Mouse (Mus musculus) megakaryocyte, embryonic 14.5 days (primary cell): Measurements from ENCODE around the gene Mid1ip1.

Experiments used
- FLI1 ChIP-seq: IDR thresholded peaks from 2 replicates; pipeline ENCODE4 v1.6.1; 2012; ENCODE audit warnings: low read length, inconsistent platforms, mixed read lengths
- GATA1 ChIP-seq: IDR thresholded peaks from 3 replicates; pipeline ENCODE4 v1.6.1; 2012; ENCODE audit warnings: mixed read lengths, low read length, inconsistent platforms, borderline replicate concordance

DNA sequence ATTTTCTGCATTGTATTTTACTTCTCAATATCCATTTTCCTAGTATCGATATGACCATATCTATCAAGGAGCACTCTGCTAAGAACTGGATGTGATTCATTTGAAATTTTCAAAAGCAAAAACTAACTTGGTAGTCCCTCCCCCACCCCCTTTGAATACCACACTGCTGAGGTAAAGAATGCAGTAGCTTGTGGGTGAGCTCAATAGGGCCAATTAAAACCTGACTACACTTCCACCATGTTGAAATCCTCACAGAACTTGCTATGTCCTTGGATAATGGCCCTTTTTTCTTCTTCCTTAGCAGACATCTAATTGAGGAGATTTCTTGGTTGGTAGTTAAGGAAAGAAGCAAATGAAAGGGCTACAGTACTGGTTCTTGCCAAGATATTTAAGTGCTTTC lies 9.8 kb downstream of the Mid1ip1 start:
- TF ChIP-seq GATA1 (no peak), FLI1 (no peak)
